Mouse (Mus musculus): ENCODE results near the gene D930007J09Rik. TPM values are rescaled to one million over a fixed set of nuclear protein-coding genes. Genes with fewer than 3 reads are reported as not detected.

D930007J09Rik gene
- polyA plus RNA-seq, 1 experiment, result not detected

GRCm38 (mm10) chr13:32841349-32841748 is 38.7 kb upstream of the D930007J09Rik start:
- TF ChIP-seq POLR2A (IDR thresholded peaks at IDR 0.05; ENCODE audit: borderline replicate concordance, control insufficient read depth, low read depth, low read length), result no peak
- no peak for TF ChIP-seq CTCF (IDR thresholded peaks at IDR 0.05; ENCODE audit: control insufficient read depth, insufficient read depth, low read length)
- WGBS, result 70% methylated on average over 3 of the region's 3 CpGs
- Histone ChIP-seq H3K27ac (ENCODE audit: control insufficient read depth, insufficient read depth, low read depth, low read length, poor library complexity) (no peak overlapping the region), H3K4me3 (replicated peaks; ENCODE audit: control insufficient read depth, low read depth, low read length) (no peak overlapping the region), H3K4me1 (ENCODE audit: control insufficient read depth, insufficient read depth, low read length) (peaks cover 6% of the 10 kb centered on the region)

GRCm38 (mm10) chr13:32839314-32839713 is 36.7 kb upstream of the D930007J09Rik start:
- 0% methylated on average over 1 of the region's 1 CpGs for WGBS
- H3K4me1 ChIP-seq (ENCODE audit: control insufficient read depth, insufficient read depth, low read length), result peaks cover 6% of the 10 kb centered on the region
- no peak overlapping the region for H3K27ac ChIP-seq (ENCODE audit: control insufficient read depth, insufficient read depth, low read depth, low read length, poor library complexity)
- no peak overlapping the region for H3K4me3 ChIP-seq (replicated peaks; ENCODE audit: control insufficient read depth, low read depth, low read length)
- TF ChIP-seq POLR2A (IDR thresholded peaks at IDR 0.05; ENCODE audit: borderline replicate concordance, control insufficient read depth, low read depth, low read length) (no peak), CTCF (IDR thresholded peaks at IDR 0.05; ENCODE audit: control insufficient read depth, insufficient read depth, low read length) (no peak)

- 29% methylated on average over 5 of the region's 5 CpGs for WGBS
- peak overlapping the region; percentile 64; the same call in 1 of the 2 replicates for H3K27ac ChIP-seq (ENCODE audit: control insufficient read depth, insufficient read depth, low read depth, low read length, poor library complexity)
These were observed 31.9 kb upstream of the D930007J09Rik start for GRCm38 (mm10) chr13:32834513-32834912.

DNA sequence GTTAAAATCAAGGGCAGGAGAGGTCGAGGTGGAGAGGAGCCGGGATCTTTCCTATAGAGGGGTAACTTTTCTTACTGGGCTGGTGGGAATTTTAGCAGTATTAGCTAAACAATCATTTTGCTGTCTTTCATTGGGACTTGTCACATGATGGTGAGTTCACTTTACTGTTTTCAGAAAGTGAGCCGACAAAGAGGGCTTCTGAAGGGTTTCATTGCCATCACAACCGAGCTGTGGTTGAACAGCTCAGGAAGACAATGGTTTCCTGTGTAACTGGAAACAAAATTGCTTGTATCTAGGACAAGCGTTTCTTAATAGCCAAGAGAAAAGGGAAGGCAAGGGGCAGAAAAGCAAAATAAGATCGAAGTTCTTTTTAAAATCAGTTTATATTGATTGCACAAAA is 30.6 kb upstream of the D930007J09Rik start:
- Histone ChIP-seq H3K27ac (ENCODE audit: control insufficient read depth, insufficient read depth, low read depth, low read length, poor library complexity) (peak overlapping the region; percentile 13; the same call in 1 of the 2 replicates), H3K4me1 (ENCODE audit: control insufficient read depth, insufficient read depth, low read length) (peaks cover 6% of the 10 kb centered on the region), H3K4me3 (replicated peaks; ENCODE audit: control insufficient read depth, low read depth, low read length) (no peak overlapping the region)
- WGBS, result 7% methylated on average over 6 of the region's 6 CpGs
- TF ChIP-seq POLR2A (IDR thresholded peaks at IDR 0.05; ENCODE audit: borderline replicate concordance, control insufficient read depth, low read depth, low read length), result no peak
- no peak for TF ChIP-seq CTCF (IDR thresholded peaks at IDR 0.05; ENCODE audit: control insufficient read depth, insufficient read depth, low read length)

More at GRCm38 (mm10) chr13:32834513-32834912, 31.9 kb upstream of the D930007J09Rik start:
- Histone ChIP-seq H3K4me3 (replicated peaks; ENCODE audit: control insufficient read depth, low read depth, low read length) (no peak overlapping the region), H3K4me1 (ENCODE audit: control insufficient read depth, insufficient read depth, low read length) (peaks cover 7% of the 10 kb centered on the region)
- TF ChIP-seq POLR2A (IDR thresholded peaks at IDR 0.05; ENCODE audit: borderline replicate concordance, control insufficient read depth, low read depth, low read length), result no peak
- no peak for TF ChIP-seq CTCF (IDR thresholded peaks at IDR 0.05; ENCODE audit: control insufficient read depth, insufficient read depth, low read length)

DNA sequence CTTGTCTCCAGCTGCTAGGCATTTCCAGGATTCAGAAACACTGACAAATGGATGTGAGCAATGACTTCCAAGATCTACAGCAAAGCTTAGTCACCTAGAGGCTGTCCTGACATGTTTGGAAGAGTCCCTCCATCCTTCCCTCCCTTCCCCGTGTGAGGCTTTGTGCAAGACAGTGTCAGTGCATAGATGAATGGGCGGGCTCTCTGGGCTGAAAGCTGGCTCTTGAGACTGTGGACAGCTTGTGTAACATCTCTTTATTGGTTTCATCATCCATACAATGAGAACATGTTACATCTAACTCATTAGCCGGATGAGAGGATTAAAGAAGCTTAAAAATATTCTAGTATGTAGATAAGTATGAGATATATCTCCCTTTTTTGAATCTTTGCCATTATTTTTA is 30.1 kb upstream of the D930007J09Rik start:
- WGBS, result 10% methylated on average over 3 of the region's 3 CpGs
- TF ChIP-seq CTCF (IDR thresholded peaks at IDR 0.05; ENCODE audit: control insufficient read depth, insufficient read depth, low read length) (no peak), POLR2A (IDR thresholded peaks at IDR 0.05; ENCODE audit: borderline replicate concordance, control insufficient read depth, low read depth, low read length) (no peak)
- peak overlapping the region; percentile 45; the same call in 1 of the 2 replicates for H3K27ac ChIP-seq (ENCODE audit: control insufficient read depth, insufficient read depth, low read depth, low read length, poor library complexity)
- no peak overlapping the region for H3K4me3 ChIP-seq (replicated peaks; ENCODE audit: control insufficient read depth, low read depth, low read length)
- H3K4me1 ChIP-seq (ENCODE audit: control insufficient read depth, insufficient read depth, low read length), result peaks cover 5% of the 10 kb centered on the region

GRCm38 (mm10) chr13:32831505-32832273 is 29.0 kb upstream of the D930007J09Rik start:
- Histone ChIP-seq H3K27ac (ENCODE audit: control insufficient read depth, insufficient read depth, low read depth, low read length, poor library complexity) (peak overlapping the region; percentile 63; the same call in 1 of the 2 replicates), H3K4me1 (ENCODE audit: control insufficient read depth, insufficient read depth, low read length) (peaks cover 3% of the 10 kb centered on the region; the same call in 1 of the 2 replicates), H3K4me3 (replicated peaks; ENCODE audit: control insufficient read depth, low read depth, low read length) (no peak overlapping the region)
- TF ChIP-seq CTCF (IDR thresholded peaks at IDR 0.05; ENCODE audit: control insufficient read depth, insufficient read depth, low read length) (no peak), POLR2A (IDR thresholded peaks at IDR 0.05; ENCODE audit: borderline replicate concordance, control insufficient read depth, low read depth, low read length) (no peak)
- 20% methylated on average over 3 of the region's 3 CpGs for WGBS

DNA sequence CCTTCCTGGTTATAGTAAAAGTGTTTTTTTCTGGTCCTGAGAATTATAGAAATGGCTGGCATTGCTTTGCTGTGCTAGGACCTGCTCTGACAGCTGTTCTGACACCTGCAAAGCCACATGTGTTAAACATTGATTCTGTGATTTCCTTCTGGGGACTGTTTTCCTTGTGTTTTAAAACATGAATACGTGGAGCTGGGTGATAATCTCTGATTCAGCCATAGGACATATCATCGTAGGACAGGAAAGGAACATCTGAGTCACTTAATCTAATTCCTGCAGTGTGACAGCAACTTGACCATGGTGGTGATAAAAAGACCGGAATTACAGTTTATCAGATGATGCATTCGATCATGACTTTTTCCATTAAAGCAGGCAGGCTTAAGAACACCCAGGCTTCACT is 26.2 kb upstream of the D930007J09Rik start:
- peaks cover 5% of the 10 kb centered on the region; the same call in 1 of the 2 replicates for H3K4me1 ChIP-seq (ENCODE audit: control insufficient read depth, insufficient read depth, low read length)
- TF ChIP-seq POLR2A (IDR thresholded peaks at IDR 0.05; ENCODE audit: borderline replicate concordance, control insufficient read depth, low read depth, low read length) (no peak), CTCF (IDR thresholded peaks at IDR 0.05; ENCODE audit: control insufficient read depth, insufficient read depth, low read length) (no peak)

GRCm38 (mm10) chr13:32827951-32828350 is 25.3 kb upstream of the D930007J09Rik start:
- Histone ChIP-seq H3K4me1 (ENCODE audit: control insufficient read depth, insufficient read depth, low read length) (peaks cover 5% of the 10 kb centered on the region; the same call in 1 of the 2 replicates), H3K4me3 (replicated peaks; ENCODE audit: control insufficient read depth, low read depth, low read length) (no peak overlapping the region), H3K27ac (ENCODE audit: control insufficient read depth, insufficient read depth, low read depth, low read length, poor library complexity) (no peak overlapping the region)
- WGBS, result 17% methylated on average over 4 of the region's 4 CpGs
- TF ChIP-seq CTCF (IDR thresholded peaks at IDR 0.05; ENCODE audit: control insufficient read depth, insufficient read depth, low read length) (peak; percentile 91), POLR2A (IDR thresholded peaks at IDR 0.05; ENCODE audit: borderline replicate concordance, control insufficient read depth, low read depth, low read length) (no peak)

More for the DNA sequence above, 26.2 kb upstream of the D930007J09Rik start:
- no peak overlapping the region for H3K27ac ChIP-seq (ENCODE audit: control insufficient read depth, insufficient read depth, low read depth, low read length, poor library complexity)
- H3K4me3 ChIP-seq (replicated peaks; ENCODE audit: control insufficient read depth, low read depth, low read length), result no peak overlapping the region
- 53% methylated on average over 4 of the region's 4 CpGs for WGBS

Measured in bone marrow, adult 2 months (tissue).